Mouse (Mus musculus): ENCODE measurements around the gene Rap1a. TPM values are rescaled to one million over a fixed set of nuclear protein-coding genes. Genes with fewer than 3 reads are reported as not detected.

Rap1a gene
- total RNA-seq, 2 experiments from 2014 or later = 101 to 103 TPM

GRCm38 (mm10) chr3:105760063-105760462 is 41.1 kb downstream of the Rap1a start:
- no peak for DNase-seq

GRCm38 (mm10) chr3:105758658-105759057 is 42.5 kb downstream of the Rap1a start:
- no peak for DNase-seq

- DNase-seq = no peak
Observed at GRCm38 (mm10) chr3:105758098-105758497, 43.0 kb downstream of the Rap1a start.

GRCm38 (mm10) chr3:105757323-105758083 is 43.6 kb downstream of the Rap1a start:
- DNase-seq = no peak

- no peak for DNase-seq
Observed at GRCm38 (mm10) chr3:105756505-105756904, 44.6 kb downstream of the Rap1a start.

GRCm38 (mm10) chr3:105755123-105755522 is 46.0 kb downstream of the Rap1a start:
- DNase-seq = no peak

GRCm38 (mm10) chr3:105754184-105754583 is 47.0 kb downstream of the Rap1a start:
- no peak for DNase-seq

GRCm38 (mm10) chr3:105750810-105751209 is 50.3 kb downstream of the Rap1a start:
- no peak for DNase-seq

- DNase-seq = no peak
Observed at GRCm38 (mm10) chr3:105746542-105746941, 54.6 kb downstream of the Rap1a start.

- no peak for DNase-seq
Observed at GRCm38 (mm10) chr3:105737666-105738065, 63.5 kb downstream of the Rap1a start.

GRCm38 (mm10) chr3:105737070-105737469 is 64.1 kb downstream of the Rap1a start:
- DNase-seq = no peak

- DNase-seq = no peak
Observed at GRCm38 (mm10) chr3:105736148-105736547, 65.0 kb downstream of the Rap1a start.

- no peak for DNase-seq
Observed at GRCm38 (mm10) chr3:105735285-105735684, 65.9 kb downstream of the Rap1a start.

GRCm38 (mm10) chr3:105733538-105733937 is 67.6 kb downstream of the Rap1a start:
- DNase-seq = no peak

- no peak for DNase-seq
Observed at GRCm38 (mm10) chr3:105732360-105732759, 68.8 kb downstream of the Rap1a start.

- DNase-seq = no peak
Observed at GRCm38 (mm10) chr3:105726037-105726436, 75.1 kb downstream of the Rap1a start.

- DNase-seq = no peak
Observed at GRCm38 (mm10) chr3:105722510-105722909, 78.6 kb downstream of the Rap1a start.

GRCm38 (mm10) chr3:105721681-105722201 is 79.4 kb downstream of the Rap1a start:
- DNase-seq = no peak

- DNase-seq = no peak
Observed at GRCm38 (mm10) chr3:105720514-105720913, 80.6 kb downstream of the Rap1a start.

GRCm38 (mm10) chr3:105719979-105720378 is 81.2 kb downstream of the Rap1a start:
- DNase-seq = no peak

- no peak for DNase-seq
Observed at GRCm38 (mm10) chr3:105718746-105719145, 82.4 kb downstream of the Rap1a start.

GRCm38 (mm10) chr3:105717856-105718555 is 83.1 kb downstream of the Rap1a start:
- no peak for DNase-seq

- no peak for DNase-seq
Observed at GRCm38 (mm10) chr3:105716353-105717000, 84.7 kb downstream of the Rap1a start.

Measured in layer of hippocampus, postnatal 36 days (tissue).